Mouse (Mus musculus) ovary, postnatal 36 days (tissue): ENCODE results near the gene Wbp1l.
"Not testable (repeated sequence)": the region's sequence is repeated elsewhere in the genome, so short reads cannot be mapped to it uniquely, and the experiment has no call there.

Experiments
- DNase-seq: peaks from one replicate; pipeline ENCODE4 v3.0.0; 2022; ENCODE audit warnings: low spot score, mixed read lengths

The Wbp1l gene

DNA sequence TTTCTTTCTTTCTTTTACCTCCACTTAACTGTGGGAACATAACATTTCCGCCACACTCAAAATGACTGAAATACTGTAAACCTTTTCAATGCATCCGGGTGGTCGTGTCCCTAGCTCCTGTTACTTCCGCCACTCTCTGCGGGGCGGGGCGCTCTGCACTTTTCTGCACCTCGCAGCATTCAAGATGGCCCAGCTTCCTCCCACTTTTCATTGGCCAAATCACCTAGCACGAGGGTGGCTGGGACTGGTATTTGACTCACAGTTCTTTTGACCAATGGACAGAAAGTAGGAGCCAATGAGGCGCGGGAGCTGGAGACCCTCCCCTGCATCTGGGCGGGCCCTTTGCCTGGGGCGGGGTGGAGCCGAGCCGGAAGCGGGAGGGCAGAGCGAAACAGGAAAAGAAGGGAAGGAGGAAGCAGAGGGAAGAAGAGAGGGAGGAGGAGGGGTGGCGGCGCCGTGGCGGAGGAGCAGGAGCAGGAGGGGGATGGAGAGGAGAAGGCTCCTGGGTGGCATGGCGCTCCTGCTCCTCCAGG is at the start of gene Wbp1l:
TSS of gene Wbp1l (plus strand) at position 365 of the 533 bp plus-strand sequence.
- DNase-seq, result peak; percentile 96

- DNase-seq, result no peak
Measured at GRCm38 (mm10) chr19:46550385-46550784, 48.5 kb upstream of the Wbp1l start.

- DNase-seq, result no peak
Measured at GRCm38 (mm10) chr19:46552496-46552895, 46.4 kb upstream of the Wbp1l start.

GRCm38 (mm10) chr19:46553541-46553955 is 45.3 kb upstream of the Wbp1l start:
- DNase-seq, result peak; percentile 43

GRCm38 (mm10) chr19:46558009-46558408 is 40.9 kb upstream of the Wbp1l start:
- no peak for DNase-seq

- no peak for DNase-seq
Measured at GRCm38 (mm10) chr19:46558631-46559030, 40.3 kb upstream of the Wbp1l start.

DNA sequence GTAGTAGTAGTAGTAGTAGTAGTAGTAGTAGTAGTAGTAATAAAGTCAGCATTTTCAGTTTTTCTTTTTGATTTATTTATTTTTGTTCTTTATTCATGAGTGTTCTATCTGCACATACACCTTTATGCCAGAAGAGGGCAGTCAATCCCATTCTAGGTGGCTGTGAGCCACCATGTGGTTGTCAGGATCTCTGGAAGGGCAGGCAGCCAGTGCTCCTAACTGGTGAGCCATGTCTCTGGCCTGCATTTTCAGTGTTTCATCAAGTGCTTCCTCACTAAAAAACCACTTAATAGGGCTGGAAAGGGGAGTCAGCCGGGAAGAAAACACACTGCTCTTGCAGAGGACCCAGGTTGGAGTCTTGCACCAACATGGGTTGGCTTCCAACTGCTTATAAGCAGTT is 36.8 kb upstream of the Wbp1l start:
- peak; percentile 48 for DNase-seq

DNA sequence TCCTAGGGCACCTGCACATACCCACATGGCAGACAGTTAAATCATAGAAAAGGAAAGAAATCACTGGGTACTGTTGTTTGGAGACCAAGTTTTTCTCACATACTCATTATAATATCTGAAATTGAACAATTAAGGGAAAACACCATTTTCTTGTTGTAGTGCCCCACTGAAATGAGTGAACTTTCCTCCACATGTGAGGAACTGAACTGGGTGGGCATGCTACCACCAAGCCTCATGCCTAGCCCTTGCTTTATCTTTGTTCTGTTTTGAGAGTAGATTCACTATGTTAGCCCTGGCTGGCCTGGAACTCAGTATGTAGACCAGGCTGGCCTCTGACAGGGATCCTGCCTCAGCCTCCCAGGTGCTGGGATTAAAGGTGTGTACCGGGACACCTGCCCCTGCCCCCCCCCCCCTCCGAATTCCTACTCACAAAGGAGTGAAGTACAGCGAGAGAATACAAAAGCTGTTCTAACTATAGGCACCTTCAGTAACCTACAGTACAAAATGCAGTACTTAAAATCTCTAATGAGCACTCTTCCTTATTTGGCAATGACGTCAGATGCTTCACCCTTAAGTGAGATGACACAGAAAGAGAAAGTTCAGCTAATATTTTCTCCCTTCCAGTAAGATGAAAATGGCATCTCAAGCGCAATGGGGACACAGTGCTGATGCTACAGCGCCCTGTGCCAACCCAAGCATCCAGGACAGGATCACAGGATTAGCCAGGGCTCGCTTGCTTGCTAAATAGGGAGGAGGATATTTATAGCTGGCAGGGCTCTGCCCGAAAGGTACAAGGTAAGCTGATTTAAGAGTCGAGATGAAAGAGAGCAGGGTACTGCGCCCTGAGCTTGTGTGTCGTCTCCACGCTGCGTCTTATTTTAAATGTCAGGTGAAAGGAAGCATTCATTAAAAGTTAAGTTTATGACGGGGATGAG is 36.0 kb upstream of the Wbp1l start:
- no peak for DNase-seq

DNA sequence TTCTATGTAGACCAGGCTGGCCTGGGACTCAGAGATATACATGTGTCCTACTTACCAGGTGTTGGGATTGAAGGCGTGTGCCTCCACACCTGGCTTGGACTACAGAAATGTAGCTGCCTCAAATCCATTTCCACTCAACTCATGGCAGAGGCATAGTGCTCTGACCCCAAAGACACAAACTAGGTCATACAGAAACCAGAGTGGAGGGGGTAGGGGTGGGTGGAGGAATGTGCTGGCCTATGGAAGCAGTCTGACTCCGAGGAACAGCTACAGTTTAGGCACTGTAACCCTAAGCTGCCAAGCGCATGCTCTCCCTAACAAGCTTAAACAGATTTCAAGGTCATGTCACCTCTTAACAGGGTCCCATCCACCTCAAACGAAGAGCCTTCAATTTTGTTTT is 35.3 kb upstream of the Wbp1l start:
- no peak for DNase-seq

GRCm38 (mm10) chr19:46564043-46564462 is 34.8 kb upstream of the Wbp1l start:
- no peak for DNase-seq

- not testable (repeated sequence) for DNase-seq
Measured at GRCm38 (mm10) chr19:46571211-46571877, 27.5 kb upstream of the Wbp1l start.

DNA sequence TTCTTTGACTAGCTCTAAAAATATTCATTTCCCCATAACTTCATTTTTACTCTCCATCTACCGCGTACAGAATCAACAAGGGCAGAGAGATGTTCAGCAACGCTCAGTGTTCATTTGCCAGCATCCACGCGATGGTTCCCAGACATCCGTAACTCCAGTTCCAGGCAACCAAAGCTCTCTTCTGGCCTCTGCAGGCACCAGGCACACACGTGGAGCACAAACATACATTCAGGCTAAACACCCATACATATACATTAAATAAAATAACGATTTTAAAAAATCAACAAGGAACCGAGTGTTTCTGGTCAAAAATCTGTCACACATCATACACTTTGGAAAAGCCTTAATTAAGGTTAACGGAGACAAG is 27.0 kb upstream of the Wbp1l start:
- DNase-seq, result no peak

GRCm38 (mm10) chr19:46572548-46572947 is 26.3 kb upstream of the Wbp1l start:
- no peak for DNase-seq

- DNase-seq, result peak; percentile 93
Measured at GRCm38 (mm10) chr19:46572951-46573937, 25.6 kb upstream of the Wbp1l start, which contains the start of the genes Arl3 and Sfxn2. TSS of gene Arl3 (minus strand) at chr19:46573198. TSS of gene Sfxn2 (plus strand) at chr19:46573365.

- DNase-seq, result no peak
Measured at GRCm38 (mm10) chr19:46573990-46574389, 24.9 kb upstream of the Wbp1l start.

GRCm38 (mm10) chr19:46575196-46575595 is 23.7 kb upstream of the Wbp1l start:
- DNase-seq, result no peak

GRCm38 (mm10) chr19:46587823-46588508 is 10.9 kb upstream of the Wbp1l start:
- DNase-seq, result peak; percentile 80

GRCm38 (mm10) chr19:46591575-46591974 is 7.3 kb upstream of the Wbp1l start:
- no peak for DNase-seq

DNA sequence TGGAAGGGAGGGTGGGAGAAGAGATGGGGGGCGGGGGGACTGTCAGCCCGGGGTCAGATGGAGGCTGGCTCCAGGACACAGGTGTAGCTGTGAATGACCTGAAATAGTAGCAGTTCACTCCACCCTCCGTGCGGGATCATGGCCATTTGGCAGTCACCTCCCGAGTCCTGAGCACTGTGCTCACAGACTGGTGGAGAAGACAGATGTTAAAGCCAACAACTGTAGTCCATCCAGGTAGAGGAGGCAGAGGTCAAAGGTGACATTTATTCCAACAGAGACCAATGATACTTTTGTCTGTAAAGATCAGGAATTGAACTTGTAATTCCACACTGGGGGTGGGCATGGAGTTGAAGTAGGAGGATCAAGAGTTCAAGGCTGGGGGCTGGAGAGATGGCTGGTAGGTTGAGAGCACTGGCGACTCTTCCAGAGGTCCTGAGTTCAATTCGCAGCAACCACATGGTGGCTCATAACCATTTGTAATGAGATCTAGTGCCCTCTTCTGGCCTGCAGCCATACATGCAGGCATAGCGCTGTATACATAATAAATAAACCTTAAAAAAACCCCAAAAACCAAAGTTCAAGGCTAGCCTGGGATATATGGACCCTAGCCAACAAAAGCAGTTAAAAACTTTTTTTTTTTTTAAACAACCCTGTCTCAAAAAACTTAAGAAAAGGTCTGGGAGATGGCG is 6.0 kb upstream of the Wbp1l start:
- DNase-seq, result no peak

- DNase-seq, result no peak
Measured at GRCm38 (mm10) chr19:46598187-46598586, 697 bp upstream of the Wbp1l start.
